Mouse (Mus musculus): ENCODE data around the gene Mdc1. TPM values are rescaled to one million over a fixed set of nuclear protein-coding genes. Genes with fewer than 3 reads are reported as not detected.

Mdc1 gene
- polyA plus RNA-seq, 1 experiment from 2014 or later: 13.2 TPM

DNA sequence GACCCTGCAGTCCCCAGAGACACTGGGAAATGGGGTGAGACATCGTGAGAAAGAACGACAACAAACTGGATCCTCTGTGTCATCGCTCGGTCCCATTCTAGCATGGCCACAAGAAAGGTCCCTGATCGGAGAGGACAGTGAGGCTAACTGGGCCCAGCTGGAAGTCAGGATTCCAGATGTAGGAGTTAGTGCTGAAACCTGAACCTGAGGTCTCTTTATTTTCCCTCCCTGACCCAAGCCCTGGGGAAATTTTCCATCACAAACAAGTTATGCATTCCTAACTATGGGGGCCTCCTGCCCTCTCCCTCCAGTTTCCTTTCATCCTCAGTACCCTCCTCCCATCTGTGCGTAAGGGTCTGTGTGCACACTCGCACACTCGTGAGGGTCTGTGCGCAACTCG lies 24.1 kb upstream of the Mdc1 start:
- Histone ChIP-seq H3K9ac (replicated peaks; ENCODE audit: low read depth, low read length) (no peak overlapping the region), H3K4me2 (ENCODE audit: low read length) (no peak overlapping the region), H3K36me3 (ENCODE audit: control insufficient read depth, insufficient read depth) (no peaks in the 10 kb centered on the region), H3K27ac (ENCODE audit: low read length) (no peak overlapping the region), H3K4me3 (replicated peaks; ENCODE audit: low read length) (no peak overlapping the region), H3K27me3 (replicated peaks; ENCODE audit: control insufficient read depth, insufficient read depth, low read length) (peaks cover 5% of the 10 kb centered on the region; the same call in 1 of the 2 replicates), H3K4me1 (replicated peaks; ENCODE audit: control insufficient read depth, insufficient read depth, low read length) (peaks cover 19% of the 10 kb centered on the region), H3K9me3 (ENCODE audit: control insufficient read depth, low read length) (no peaks in the 10 kb centered on the region)
- 66% methylated on average over 10 of the region's 10 CpGs for whole genome bisulfite sequencing
- ATAC-seq: no peak

DNA sequence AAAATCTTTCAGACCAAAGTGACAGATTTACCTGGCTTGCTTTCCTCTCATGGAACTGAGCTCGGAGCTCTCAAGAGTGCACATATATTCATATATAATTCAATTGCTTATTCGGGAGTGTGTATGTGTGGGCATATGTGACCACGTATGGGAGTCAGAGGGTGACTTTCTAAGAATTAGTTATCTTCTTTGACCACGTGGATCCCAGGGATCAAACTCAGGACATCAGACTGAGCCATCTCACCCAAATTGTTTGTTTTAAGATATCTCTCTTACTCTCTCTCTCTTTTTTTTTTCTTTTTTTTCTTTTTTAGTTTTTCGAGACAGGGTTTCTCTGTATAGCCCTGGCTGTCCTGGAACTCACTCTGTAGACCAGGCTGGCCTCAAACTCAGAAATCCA lies 21.2 kb upstream of the Mdc1 start:
- Histone ChIP-seq H3K4me3 (replicated peaks; ENCODE audit: low read length) (no peak overlapping the region), H3K36me3 (ENCODE audit: control insufficient read depth, insufficient read depth) (no peaks in the 10 kb centered on the region), H3K4me2 (ENCODE audit: low read length) (no peak overlapping the region), H3K27me3 (replicated peaks; ENCODE audit: control insufficient read depth, insufficient read depth, low read length) (peaks cover 5% of the 10 kb centered on the region; the same call in 1 of the 2 replicates), H3K9ac (replicated peaks; ENCODE audit: low read depth, low read length) (no peak overlapping the region), H3K4me1 (replicated peaks; ENCODE audit: control insufficient read depth, insufficient read depth, low read length) (peaks cover 27% of the 10 kb centered on the region), H3K9me3 (ENCODE audit: control insufficient read depth, low read length) (no peaks in the 10 kb centered on the region), H3K27ac (ENCODE audit: low read length) (no peak overlapping the region)
- no peak for ATAC-seq
- 82% methylated on average over 5 of the region's 5 CpGs for WGBS

DNA sequence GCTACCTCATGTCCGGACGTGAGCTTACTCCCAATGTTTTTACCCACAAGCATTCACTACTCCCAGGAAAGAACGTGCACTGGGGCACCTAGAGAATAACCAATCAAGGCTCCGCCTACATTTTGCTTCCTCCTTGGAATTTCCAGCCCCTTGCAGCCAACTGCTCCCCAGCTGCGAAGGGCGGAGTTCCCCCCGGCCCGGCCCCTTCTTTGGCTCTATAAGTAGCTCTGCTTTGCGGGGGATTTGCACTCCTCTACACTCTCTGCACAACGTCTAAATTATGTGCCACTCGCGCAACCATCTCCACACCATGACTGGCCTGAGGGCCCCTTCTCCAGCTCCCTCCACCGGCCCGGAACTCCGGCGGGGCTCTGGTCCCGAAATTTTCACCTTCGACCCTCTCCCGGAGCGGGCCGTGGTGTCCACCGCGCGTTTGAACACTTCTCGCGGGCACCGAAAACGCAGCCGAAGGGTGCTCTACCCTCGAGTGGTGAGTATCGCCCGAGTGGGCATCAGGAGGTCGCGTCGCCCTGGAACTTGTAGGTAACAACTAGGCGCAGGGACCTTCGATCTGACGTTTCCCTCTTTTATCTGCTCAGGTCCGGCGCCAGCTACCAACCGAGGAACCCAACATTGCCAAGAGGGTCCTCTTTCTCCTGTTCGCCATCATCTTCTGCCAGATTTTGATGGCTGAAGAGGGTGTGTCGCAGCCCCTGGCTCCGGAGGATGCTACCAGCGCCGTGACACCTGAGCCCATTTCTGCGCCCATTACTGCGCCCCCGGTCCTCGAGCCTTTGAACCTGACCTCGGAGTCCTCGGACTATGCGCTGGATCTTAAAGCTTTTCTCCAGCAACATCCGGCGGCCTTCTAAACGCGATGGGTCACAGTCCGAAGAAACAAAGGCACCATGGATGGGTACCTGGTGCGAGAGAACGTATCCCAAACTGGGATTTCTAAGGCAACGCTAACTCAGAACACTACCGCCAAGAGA lies 19.6 kb upstream of the Mdc1 start, which contains the start of gene Ier3:
Ier3 (plus strand) TSS at position 246 of the 992 bp plus-strand sequence.
- Histone ChIP-seq H3K4me2 (ENCODE audit: low read length) (peak within 1 kb of the TSS; percentile 94), H3K4me1 (replicated peaks; ENCODE audit: control insufficient read depth, insufficient read depth, low read length) (peaks cover 27% of the 10 kb centered on the region), H3K4me3 (replicated peaks; ENCODE audit: low read length) (peak within 1 kb of the TSS; percentile 88), H3K9ac (replicated peaks; ENCODE audit: low read depth, low read length) (peak within 1 kb of the TSS; percentile 79), H3K27me3 (replicated peaks; ENCODE audit: control insufficient read depth, insufficient read depth, low read length) (peaks cover 5% of the 10 kb centered on the region; the same call in 1 of the 2 replicates), H3K9me3 (ENCODE audit: control insufficient read depth, low read length) (no peaks in the 10 kb centered on the region), H3K36me3 (ENCODE audit: control insufficient read depth, insufficient read depth) (peaks cover 2% of the 10 kb centered on the region; the same call in 1 of the 2 replicates), H3K27ac (ENCODE audit: low read length) (no peak within 1 kb of the TSS)
- ATAC-seq: peak; percentile 29
- WGBS: under 1% methylated on average over 62 of the region's 62 CpGs

DNA sequence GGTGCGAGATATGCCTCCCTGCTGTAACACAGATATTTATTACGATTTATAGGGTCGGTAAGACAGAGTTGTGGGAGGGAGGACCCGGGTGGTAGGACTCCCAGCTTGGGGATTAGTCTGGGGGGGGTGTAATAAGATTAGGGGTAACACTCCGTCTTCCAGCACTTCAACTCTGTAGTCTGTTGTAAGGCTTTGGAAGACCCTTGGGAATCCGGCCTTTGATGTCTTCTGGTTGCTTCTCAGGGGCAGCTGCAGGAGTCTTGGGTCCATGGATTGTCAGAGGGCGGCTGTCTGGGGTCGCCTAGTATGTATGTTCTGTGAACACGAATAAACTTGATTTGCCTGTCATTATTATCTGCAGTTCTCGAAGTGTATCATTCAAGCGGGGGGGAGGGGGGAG lies 18.8 kb upstream of the Mdc1 start:
- Histone ChIP-seq H3K9me3 (ENCODE audit: control insufficient read depth, low read length) (no peaks in the 10 kb centered on the region), H3K27me3 (replicated peaks; ENCODE audit: control insufficient read depth, insufficient read depth, low read length) (peaks cover 5% of the 10 kb centered on the region; the same call in 1 of the 2 replicates), H3K9ac (replicated peaks; ENCODE audit: low read depth, low read length) (peak overlapping the region; percentile 79), H3K4me3 (replicated peaks; ENCODE audit: low read length) (peak overlapping the region; percentile 88), H3K4me1 (replicated peaks; ENCODE audit: control insufficient read depth, insufficient read depth, low read length) (peaks cover 27% of the 10 kb centered on the region), H3K36me3 (ENCODE audit: control insufficient read depth, insufficient read depth) (peaks cover 8% of the 10 kb centered on the region), H3K4me2 (ENCODE audit: low read length) (peak overlapping the region; percentile 94), H3K27ac (ENCODE audit: low read length) (peak overlapping the region; percentile 32)
- ATAC-seq: peak; percentile 1
- 3% methylated on average over 11 of the region's 11 CpGs for WGBS

DNA sequence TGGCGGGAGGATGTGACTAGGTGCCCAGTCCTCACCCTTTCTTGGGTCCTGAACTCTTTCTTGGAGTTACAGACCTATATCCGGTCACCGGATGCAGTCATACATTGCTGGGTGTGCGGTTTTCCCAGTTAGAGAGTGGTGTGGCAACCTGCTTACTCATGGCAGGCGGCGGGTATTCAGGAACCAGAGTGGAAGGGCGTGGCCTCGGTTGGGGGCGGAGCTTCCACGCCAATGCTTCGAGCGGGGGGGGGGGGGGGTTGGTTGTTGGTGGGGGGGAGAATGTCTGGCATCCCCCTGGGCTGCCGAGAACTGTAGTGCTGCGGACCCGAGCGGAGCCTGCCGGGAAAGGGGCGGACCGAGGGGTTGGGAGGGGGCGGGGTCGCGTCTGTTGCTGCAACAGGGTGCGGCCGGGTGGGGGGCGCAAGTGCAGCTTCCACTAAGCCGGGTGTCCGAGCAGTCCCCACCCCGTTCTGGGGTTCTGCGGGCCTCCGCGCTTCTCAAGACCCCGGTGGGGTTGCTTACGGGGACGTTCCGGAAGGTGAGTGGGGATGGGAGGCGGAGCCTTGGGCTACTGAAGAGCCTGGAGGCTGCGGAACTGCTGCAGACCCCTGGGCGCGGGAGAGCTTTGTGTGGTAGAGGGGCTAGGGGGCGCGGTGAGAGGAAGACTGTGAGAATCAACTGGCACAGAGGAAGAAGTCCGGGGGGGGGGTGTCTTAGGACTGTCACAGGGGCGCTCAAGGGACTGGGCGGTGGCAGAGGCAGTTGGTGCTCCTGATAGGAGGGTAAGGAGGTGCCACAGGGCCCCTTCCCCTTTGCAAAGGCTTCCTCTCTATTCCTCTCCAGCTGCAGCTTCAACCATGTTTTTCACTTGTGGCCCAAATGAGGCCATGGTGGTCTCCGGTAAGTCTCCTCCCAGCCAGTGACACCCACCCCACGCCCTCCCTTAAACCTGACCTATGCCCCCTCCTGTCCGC lies 18.1 kb upstream of the Mdc1 start, which contains the start of gene Flot1:
Flot1 (plus strand) TSS at position 267 of the 974 bp plus-strand sequence.
- Histone ChIP-seq H3K4me2 (ENCODE audit: low read length) (peak within 1 kb of the TSS; percentile 94), H3K9me3 (ENCODE audit: control insufficient read depth, low read length) (no peaks in the 10 kb centered on the region), H3K4me3 (replicated peaks; ENCODE audit: low read length) (peak within 1 kb of the TSS; percentile 88), H3K36me3 (ENCODE audit: control insufficient read depth, insufficient read depth) (peaks cover 11% of the 10 kb centered on the region), H3K27me3 (replicated peaks; ENCODE audit: control insufficient read depth, insufficient read depth, low read length) (peaks cover 5% of the 10 kb centered on the region; the same call in 1 of the 2 replicates), H3K4me1 (replicated peaks; ENCODE audit: control insufficient read depth, insufficient read depth, low read length) (peaks cover 27% of the 10 kb centered on the region), H3K27ac (ENCODE audit: low read length) (peak within 1 kb of the TSS; percentile 89), H3K9ac (replicated peaks; ENCODE audit: low read depth, low read length) (peak within 1 kb of the TSS; percentile 79)
- WGBS: 2% methylated on average over 46 of the region's 47 CpGs
- ATAC-seq: peak; percentile 91

DNA sequence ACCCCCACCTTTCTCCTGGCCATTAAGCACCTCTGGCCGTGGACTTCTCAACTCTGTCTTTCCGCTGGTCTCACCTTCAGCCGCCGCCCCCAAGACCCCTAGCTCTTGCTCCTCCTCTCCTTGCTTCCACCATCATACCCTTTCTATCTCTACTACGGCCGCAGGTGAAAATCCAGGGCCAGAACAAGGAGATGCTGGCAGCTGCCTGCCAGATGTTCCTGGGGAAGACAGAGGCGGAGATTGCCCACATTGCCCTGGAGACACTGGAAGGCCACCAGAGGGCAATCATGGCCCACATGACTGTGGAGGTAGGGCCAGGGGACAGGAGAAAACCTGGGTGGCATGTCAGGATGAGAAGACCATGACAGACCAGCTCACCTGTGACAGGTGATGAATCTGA lies 16.9 kb upstream of the Mdc1 start:
- Histone ChIP-seq H3K27ac (ENCODE audit: low read length) (no peak overlapping the region), H3K4me1 (replicated peaks; ENCODE audit: control insufficient read depth, insufficient read depth, low read length) (peaks cover 27% of the 10 kb centered on the region), H3K4me3 (replicated peaks; ENCODE audit: low read length) (no peak overlapping the region), H3K4me2 (ENCODE audit: low read length) (no peak overlapping the region; the same call in 1 of the 2 replicates), H3K9me3 (ENCODE audit: control insufficient read depth, low read length) (no peaks in the 10 kb centered on the region), H3K36me3 (ENCODE audit: control insufficient read depth, insufficient read depth) (peaks cover 11% of the 10 kb centered on the region), H3K27me3 (replicated peaks; ENCODE audit: control insufficient read depth, insufficient read depth, low read length) (peaks cover 3% of the 10 kb centered on the region; the same call in 1 of the 2 replicates), H3K9ac (replicated peaks; ENCODE audit: low read depth, low read length) (no peak overlapping the region)
- WGBS: 68% methylated on average over 7 of the region's 7 CpGs
- no peak for ATAC-seq

DNA sequence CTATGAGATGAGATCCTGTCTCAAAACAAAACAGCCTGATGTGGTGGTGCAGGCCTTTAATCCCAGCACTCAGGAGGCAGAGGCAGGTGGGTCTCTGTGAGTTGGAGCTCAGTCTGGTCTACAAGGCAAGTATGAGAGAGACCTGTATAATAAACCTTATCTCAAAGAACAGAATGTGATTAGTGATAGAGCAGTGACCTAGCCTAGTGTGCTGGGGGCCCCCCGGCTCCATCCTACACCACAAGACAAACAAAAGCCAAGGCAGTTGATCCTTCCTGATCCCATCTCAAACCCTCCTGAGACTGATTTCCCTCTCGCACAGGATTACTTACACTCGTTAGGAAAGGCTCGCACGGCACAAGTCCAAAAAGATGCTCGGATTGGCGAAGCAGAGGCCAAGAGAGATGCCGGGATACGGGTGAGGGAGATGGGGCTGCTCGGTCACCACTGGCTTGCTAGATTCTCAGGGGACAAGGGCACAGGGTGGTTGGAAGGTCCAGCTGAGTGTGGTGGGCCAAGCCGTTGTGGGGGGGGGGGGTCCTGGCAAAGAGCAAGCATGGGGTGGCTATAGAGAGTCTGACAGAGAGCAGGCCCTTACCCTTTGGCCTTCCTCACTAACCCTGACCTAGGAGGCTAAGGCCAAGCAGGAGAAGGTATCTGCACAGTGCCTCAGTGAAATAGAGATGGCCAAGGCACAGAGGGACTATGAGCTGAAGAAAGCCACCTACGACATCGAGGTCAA lies 16.0 kb upstream of the Mdc1 start:
- 91% methylated on average over 13 of the region's 13 CpGs for WGBS
- Histone ChIP-seq H3K9ac (replicated peaks; ENCODE audit: low read depth, low read length) (no peak overlapping the region), H3K4me3 (replicated peaks; ENCODE audit: low read length) (no peak overlapping the region), H3K9me3 (ENCODE audit: control insufficient read depth, low read length) (no peaks in the 10 kb centered on the region), H3K27ac (ENCODE audit: low read length) (no peak overlapping the region), H3K36me3 (ENCODE audit: control insufficient read depth, insufficient read depth) (peaks cover 11% of the 10 kb centered on the region), H3K27me3 (replicated peaks; ENCODE audit: control insufficient read depth, insufficient read depth, low read length) (no peaks in the 10 kb centered on the region), H3K4me1 (replicated peaks; ENCODE audit: control insufficient read depth, insufficient read depth, low read length) (peaks cover 35% of the 10 kb centered on the region), H3K4me2 (ENCODE audit: low read length) (no peak overlapping the region)
- no peak for ATAC-seq

DNA sequence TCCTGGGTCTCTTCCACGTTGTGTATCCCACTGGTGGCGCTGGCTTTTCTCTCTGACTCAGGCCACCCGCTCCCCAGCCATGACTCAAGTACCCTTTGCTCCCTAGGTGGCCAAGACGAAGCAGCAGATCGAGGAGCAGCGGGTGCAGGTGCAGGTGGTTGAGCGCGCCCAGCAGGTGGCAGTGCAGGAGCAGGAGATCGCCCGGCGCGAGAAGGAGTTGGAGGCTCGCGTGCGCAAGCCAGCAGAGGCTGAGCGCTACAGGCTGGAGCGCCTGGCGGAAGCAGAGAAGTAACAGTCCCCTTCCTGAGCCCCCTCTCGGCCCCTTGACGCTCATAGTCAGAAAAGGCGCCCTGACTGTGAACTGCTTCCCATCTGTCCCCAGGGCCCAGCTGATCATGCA lies 11.6 kb upstream of the Mdc1 start:
- Histone ChIP-seq H3K9me3 (ENCODE audit: control insufficient read depth, low read length) (no peaks in the 10 kb centered on the region), H3K27me3 (replicated peaks; ENCODE audit: control insufficient read depth, insufficient read depth, low read length) (no peaks in the 10 kb centered on the region), H3K4me2 (ENCODE audit: low read length) (peak overlapping the region; percentile 20), H3K27ac (ENCODE audit: low read length) (no peak overlapping the region), H3K4me3 (replicated peaks; ENCODE audit: low read length) (no peak overlapping the region), H3K36me3 (ENCODE audit: control insufficient read depth, insufficient read depth) (peaks cover 35% of the 10 kb centered on the region), H3K9ac (replicated peaks; ENCODE audit: low read depth, low read length) (no peak overlapping the region), H3K4me1 (replicated peaks; ENCODE audit: control insufficient read depth, insufficient read depth, low read length) (peaks cover 31% of the 10 kb centered on the region)
- ATAC-seq: peak; percentile 80
- 2% methylated on average over 21 of the region's 21 CpGs for WGBS
